Mouse (Mus musculus): ENCODE measurements around the gene Mboat7.

DNA sequence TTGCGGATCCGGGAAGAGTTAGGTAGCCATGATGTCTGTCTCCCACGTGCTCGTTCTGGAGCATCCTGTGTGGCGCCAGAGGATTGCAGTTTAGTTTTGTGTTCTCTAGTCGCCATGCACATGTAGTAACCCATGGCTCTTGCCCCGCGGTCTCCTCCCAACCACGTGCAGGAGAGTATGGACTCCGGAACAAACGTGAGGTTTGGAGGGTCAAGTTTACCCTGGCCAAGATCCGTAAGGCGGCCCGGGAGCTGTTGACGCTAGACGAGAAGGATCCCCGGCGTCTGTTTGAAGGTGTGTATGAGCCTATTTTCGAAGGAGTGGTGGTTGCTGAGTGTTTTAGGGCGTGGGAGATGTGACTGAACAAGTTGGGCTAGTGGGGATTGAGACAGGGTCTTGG, 11.2 kb upstream of the Mboat7 start:
- TF ChIP-seq POLR2A (IDR thresholded peaks at IDR 0.05; ENCODE audit: extremely low read depth, insufficient read depth, low read length) (no peak), CTCF (IDR thresholded peaks at IDR 0.05; ENCODE audit: extremely low read depth, insufficient read depth, low read length) (no peak)
